Mouse (Mus musculus) thymus, adult 2 months (tissue): ENCODE measurements around the gene C530008M17Rik.

Experiments used
- CTCF ChIP-seq: fragments of 200-500 bp; IDR thresholded peaks from 2 replicates; pipeline ENCODE4 v1.5.1; 2012; ENCODE audit warnings: mild to moderate bottlenecking, control low read depth, low read length, moderate library complexity, borderline replicate concordance; ENCODE audit not compliant: control insufficient read depth, poor library complexity, insufficient read depth; ENCODE audit errors: extremely low read depth
- POLR2A ChIP-seq: fragments of 200-500 bp; IDR thresholded peaks from 2 replicates; pipeline ENCODE4 v1.6.1; 2012; ENCODE audit warnings: mild to moderate bottlenecking, low read length, control low read depth, moderate library complexity; ENCODE audit not compliant: control insufficient read depth, poor library complexity, insufficient read depth; ENCODE audit errors: extremely low read depth

GRCm38 (mm10) chr5:76674022-76674653 lies 17.8 kb downstream of the C530008M17Rik start:
- TF ChIP-seq POLR2A = no peak
- no peak for TF ChIP-seq CTCF
